Mouse (Mus musculus) MEL (cell line): ENCODE results near the gene Fgf3. TPM values are rescaled to one million over a fixed set of nuclear protein-coding genes. Genes with fewer than 3 reads are reported as not detected.

Experiments used
- DNase-seq: peaks from one replicate; pipeline ENCODE4 v3.0.0; 2011; ENCODE audit warnings: low read depth, low spot score
- H3K27ac ChIP-seq: 2 replicates; pipeline ENCODE4 v1.5.1; 2012; ENCODE audit warnings: low read depth, mild to moderate bottlenecking, control low read depth, low read length, moderate library complexity; ENCODE audit not compliant: control insufficient read depth
- H3K27me3 ChIP-seq, 2 experiments: fragments of 150-350 bp in 1 of 2; sonication (generic) in 1 of 2; 2 replicates each; pipeline ENCODE4 v1.6.1; 2012; ENCODE audit warnings: low read length in 2 of 2, mild to moderate bottlenecking in 2 of 2, improper control_type of control experiment in 1 of 2, moderate library complexity in 1 of 2; ENCODE audit not compliant: insufficient read depth in 2 of 2, control insufficient read depth in 1 of 2
- H3K36me3 ChIP-seq, 2 experiments: 2 replicates each; pipeline ENCODE4 v1.6.1; 2012 to 2014; ENCODE audit warnings: low read length in 2 of 2, improper control_type of control experiment in 1 of 2, inconsistent platforms in 1 of 2, mild to moderate bottlenecking in 1 of 2; ENCODE audit not compliant: insufficient read depth in 2 of 2, control insufficient read depth in 1 of 2
- H3K4me1 ChIP-seq, 2 experiments: fragments of 150-350 bp in 1 of 2; sonication (generic) in 1 of 2; 2 replicates each; pipeline ENCODE4 v1.6.1; 2012; ENCODE audit warnings: low read length in 2 of 2, improper control_type of control experiment in 1 of 2, mild to moderate bottlenecking in 1 of 2; ENCODE audit not compliant: insufficient read depth in 2 of 2, control insufficient read depth in 1 of 2
- H3K4me3 ChIP-seq, 2 experiments: fragments of 150-350 bp in 1 of 2; sonication (generic) in 1 of 2; 2 replicates each; pipeline ENCODE4 v1.5.1; 2012; ENCODE audit warnings: low read depth in 2 of 2, low read length in 2 of 2, mild to moderate bottlenecking in 2 of 2, moderate library complexity in 2 of 2, control low read depth in 1 of 2, improper control_type of control experiment in 1 of 2; ENCODE audit not compliant: control insufficient read depth in 1 of 2, insufficient read depth in 1 of 2
- H3K79me2 ChIP-seq: 2 replicates; pipeline ENCODE4 v1.6.1; 2012; ENCODE audit warnings: mild to moderate bottlenecking, low read length, moderate library complexity; ENCODE audit not compliant: control insufficient read depth, poor library complexity, insufficient read depth
- H3K9ac ChIP-seq: 2 replicates; pipeline ENCODE4 v1.6.1; 2012; ENCODE audit warnings: low read depth, mild to moderate bottlenecking, control low read depth, low read length, moderate library complexity; ENCODE audit not compliant: control insufficient read depth, poor library complexity, severe bottlenecking
- H3K9me3 ChIP-seq: fragments of 150-350 bp; sonication (generic); replicated peaks from 2 replicates; pipeline ENCODE4 v1.6.1; 2012; ENCODE audit warnings: mild to moderate bottlenecking, low read length, improper control_type of control experiment, moderate library complexity; ENCODE audit not compliant: insufficient read depth
- BHLHE40 ChIP-seq: IDR thresholded peaks from 2 replicates; pipeline ENCODE4 v1.6.1; 2012; ENCODE audit warnings: low read depth, mild to moderate bottlenecking, inconsistent platforms, low read length, improper control_type of control experiment, borderline replicate concordance
- CHD1 ChIP-seq: IDR thresholded peaks from 2 replicates; pipeline ENCODE4 v1.6.1; 2012; ENCODE audit warnings: low read depth, mild to moderate bottlenecking, inconsistent platforms, low read length, improper control_type of control experiment
- CTCF ChIP-seq, 3 experiments: IDR thresholded peaks in 2 of 3; conservative IDR thresholded peaks in 1 of 3; 2 replicates each; pipeline ENCODE4 v1.5.1; 2011 to 2012; ENCODE audit warnings: low read length in 3 of 3, low read depth in 2 of 3, mild to moderate bottlenecking in 2 of 3, improper control_type of control experiment in 1 of 3, inconsistent platforms in 1 of 3, mixed read lengths in 1 of 3, moderate library complexity in 1 of 3; ENCODE audit not compliant: control insufficient read depth in 1 of 3, insufficient read depth in 1 of 3, poor library complexity in 1 of 3, severe bottlenecking in 1 of 3
- EP300 ChIP-seq, 2 experiments: IDR thresholded peaks; 2 replicates each; pipeline ENCODE4 v1.6.1; 2011; ENCODE audit warnings: improper control_type of control experiment in 2 of 2, low read length in 2 of 2, low read depth in 1 of 2, mild to moderate bottlenecking in 1 of 2
- ETS1 ChIP-seq: IDR thresholded peaks from 2 replicates; pipeline ENCODE4 v1.6.1; 2012; ENCODE audit warnings: low read depth, mild to moderate bottlenecking, inconsistent platforms, low read length, improper control_type of control experiment, moderate library complexity
- GATA1 ChIP-seq: IDR thresholded peaks from 2 replicates; pipeline ENCODE4 v1.6.1; 2011; ENCODE audit warnings: low read depth, low read length, improper control_type of control experiment
- KAT2A ChIP-seq: conservative IDR thresholded peaks from 2 replicates; pipeline ENCODE4 v1.6.1; 2012; ENCODE audit warnings: low read depth, low read length, improper control_type of control experiment, inconsistent platforms
- MAFK ChIP-seq: IDR thresholded peaks from 2 replicates; pipeline ENCODE4 v1.6.1; 2011; ENCODE audit warnings: low read depth, mild to moderate bottlenecking, low read length, improper control_type of control experiment, borderline replicate concordance
- MAX ChIP-seq: IDR thresholded peaks from 2 replicates; pipeline ENCODE4 v1.6.1; 2011; ENCODE audit warnings: low read length, improper control_type of control experiment
- MAZ ChIP-seq: IDR thresholded peaks from 2 replicates; pipeline ENCODE4 v1.6.1; 2012; ENCODE audit warnings: low read depth, mild to moderate bottlenecking, inconsistent platforms, low read length, improper control_type of control experiment
- MEF2A ChIP-seq: IDR thresholded peaks from 2 replicates; pipeline ENCODE4 v1.6.1; 2014; ENCODE audit warnings: low read depth, mild to moderate bottlenecking, inconsistent platforms, low read length, improper control_type of control experiment; ENCODE audit not compliant: poor library complexity, insufficient replicate concordance, severe bottlenecking; ENCODE audit errors: extremely low read depth
- MYB ChIP-seq: IDR thresholded peaks from 2 replicates; pipeline ENCODE4 v1.6.1; 2011; ENCODE audit warnings: mild to moderate bottlenecking, low read depth, low read length, improper control_type of control experiment
- MYC ChIP-seq: IDR thresholded peaks from 2 replicates; pipeline ENCODE4 v1.6.1; 2011; ENCODE audit warnings: low read depth, mild to moderate bottlenecking, low read length, improper control_type of control experiment, moderate library complexity
- NELFE ChIP-seq: IDR thresholded peaks from 2 replicates; pipeline ENCODE4 v1.6.1; 2011; ENCODE audit warnings: low read depth, low read length, improper control_type of control experiment
- POLR2A ChIP-seq, 2 experiments: IDR thresholded peaks; 2 replicates each; pipeline ENCODE4 v1.6.1; 2011 to 2012; ENCODE audit warnings: low read length in 2 of 2, mild to moderate bottlenecking in 2 of 2, control low read depth in 1 of 2, improper control_type of control experiment in 1 of 2, low read depth in 1 of 2, moderate library complexity in 1 of 2; ENCODE audit not compliant: control insufficient read depth in 1 of 2, insufficient read depth in 1 of 2, poor library complexity in 1 of 2
- POLR2AphosphoS2 ChIP-seq: IDR thresholded peaks from 2 replicates; pipeline ENCODE4 v1.6.1; 2011; ENCODE audit warnings: low read length, improper control_type of control experiment
- RAD21 ChIP-seq: IDR thresholded peaks from 2 replicates; pipeline ENCODE4 v1.6.1; 2011; ENCODE audit warnings: mild to moderate bottlenecking, low read depth, low read length, improper control_type of control experiment
- RCOR1 ChIP-seq: IDR thresholded peaks from 2 replicates; pipeline ENCODE4 v1.6.1; 2012; ENCODE audit warnings: low read depth, mild to moderate bottlenecking, inconsistent platforms, low read length, improper control_type of control experiment
- SIN3A ChIP-seq: IDR thresholded peaks from 2 replicates; pipeline ENCODE4 v1.6.1; 2012; ENCODE audit warnings: low read length, improper control_type of control experiment, inconsistent platforms
- TAL1 ChIP-seq: IDR thresholded peaks from 2 replicates; pipeline ENCODE4 v1.6.1; 2012; ENCODE audit warnings: mild to moderate bottlenecking, inconsistent platforms, low read length, moderate library complexity, mixed read lengths
- TCF12 ChIP-seq: IDR thresholded peaks from 2 replicates; pipeline ENCODE4 v1.6.1; 2014; ENCODE audit warnings: low read depth, mild to moderate bottlenecking, inconsistent platforms, low read length, improper control_type of control experiment, moderate library complexity
- USF1 ChIP-seq: IDR thresholded peaks from 2 replicates; pipeline ENCODE4 v1.6.1; 2014; ENCODE audit warnings: low read depth, mild to moderate bottlenecking, inconsistent platforms, low read length, improper control_type of control experiment, moderate library complexity
- ZKSCAN1 ChIP-seq: IDR thresholded peaks from 2 replicates; pipeline ENCODE4 v1.6.1; 2012; ENCODE audit warnings: low read depth, mild to moderate bottlenecking, inconsistent platforms, low read length, improper control_type of control experiment, moderate library complexity
- ZMIZ1 ChIP-seq: IDR thresholded peaks from 2 replicates; pipeline ENCODE4 v1.6.1; 2012; ENCODE audit warnings: low read depth, mild to moderate bottlenecking, inconsistent platforms, low read length, improper control_type of control experiment, moderate library complexity
- ZNF384 ChIP-seq: IDR thresholded peaks from 2 replicates; pipeline ENCODE4 v1.6.1; 2012; ENCODE audit warnings: low read depth, mild to moderate bottlenecking, inconsistent platforms, low read length, improper control_type of control experiment
- polyA plus RNA-seq, 2 experiments: library from polyadenylated mRNA; stranded (reverse) in 1 of 2; unstranded in 1 of 2; fragments of >175 nt in 1 of 2; fragments of >200 nt in 1 of 2; gene quantifications; 2 replicates each; pipeline versions ENCODE4 v1.2.1 to v1.2.4; 2012; ENCODE audit warnings: low replicate concordance in 2 of 2, low read depth in 1 of 2; ENCODE audit not compliant: insufficient read length in 2 of 2, insufficient read depth in 1 of 2, missing spikeins in 1 of 2
- total RNA-seq: library from RNA; depleted of rRNA; stranded (reverse); fragments of 300-350 nt; gene quantifications from 2 replicates; pipeline ENCODE4 v1.2.3, GENCODE M21; 2012

The Fgf3 gene
- total and polyA plus RNA-seq, 3 experiments, result not detected

GRCm38 (mm10) chr7:144793296-144793695 is 44.6 kb upstream of the Fgf3 start:
- H3K27me3 ChIP-seq, result no peaks in the 10 kb centered on the region

GRCm38 (mm10) chr7:144795976-144796474 is 41.9 kb upstream of the Fgf3 start:
- TF ChIP-seq GATA1 (no peak), POLR2A (IDR thresholded peaks at IDR 0.05; ENCODE audit: control insufficient read depth in 1 of 2, insufficient read depth in 1 of 2, low read depth in 1 of 2, low read length in 2 of 2, poor library complexity in 1 of 2) (no peak), RAD21 (no peak), POLR2AphosphoS2 (no peak), MYB (no peak), NELFE (no peak), MAZ (no peak), ZNF384 (no peak), CHD1 (no peak), SIN3A (no peak), ETS1 (no peak), MAFK (no peak), TAL1 (no peak), USF1 (no peak), KAT2A (no peak), MEF2A (no peak), EP300 (IDR thresholded peaks at IDR 0.05; ENCODE audit: low read depth in 1 of 2, low read length in 2 of 2) (no peak), ZMIZ1 (no peak), BHLHE40 (no peak), MAX (no peak)
- TF ChIP-seq, all 39 proteins: peak for 0
- Histone ChIP-seq H3K9ac (no peak overlapping the region), H3K4me1 (no peaks in the 10 kb centered on the region), H3K27me3 (no peaks in the 10 kb centered on the region), H3K36me3 (no peaks in the 10 kb centered on the region), H3K9me3 (no peaks in the 10 kb centered on the region), H3K27ac (no peak overlapping the region), H3K4me3 (no peak overlapping the region), H3K79me2 (no peaks in the 10 kb centered on the region)
- DNase-seq, result no peak

More at GRCm38 (mm10) chr7:144793296-144793695, 44.6 kb upstream of the Fgf3 start:
- Histone ChIP-seq H3K9me3 (no peaks in the 10 kb centered on the region), H3K36me3 (no peaks in the 10 kb centered on the region), H3K4me3 (no peak overlapping the region)
- TF ChIP-seq EP300 (IDR thresholded peaks at IDR 0.05; ENCODE audit: low read depth in 1 of 2, low read length in 2 of 2) (no peak), ZKSCAN1 (no peak), ZMIZ1 (no peak), TCF12 (no peak), RCOR1 (no peak), POLR2AphosphoS2 (no peak), CTCF (IDR thresholded peaks at IDR 0.05 in 2 of 3, conservative IDR thresholded peaks at IDR 0.05 in 1 of 3; ENCODE audit: control insufficient read depth in 1 of 3, insufficient read depth in 1 of 3, low read depth in 2 of 3, low read length in 3 of 3, poor library complexity in 1 of 3, severe bottlenecking in 1 of 3) (no peak), MYC (no peak)
- TF ChIP-seq, all 39 proteins: peak for 0
- Histone ChIP-seq H3K27ac (no peak overlapping the region), H3K4me1 (no peaks in the 10 kb centered on the region), H3K79me2 (no peaks in the 10 kb centered on the region), H3K9ac (no peak overlapping the region)
- DNase-seq, result no peak
